Mouse (Mus musculus) neural tube, embryonic 13.5 days (tissue): ENCODE results near the gene Rgs12. TPM values are rescaled to one million over a fixed set of nuclear protein-coding genes. Genes with fewer than 3 reads are reported as not detected.

Experiments
- ATAC-seq: fragments of 200-750 bp; cut with Nextera tagmentation; 2 replicates; pipeline ENCODE4 v1.8.0; 2017; ENCODE audit warnings: low read depth, mild to moderate bottlenecking, moderate TSS enrichment, moderate library complexity
- H3K27ac ChIP-seq: fragments of 300-500 bp; sonication (generic); replicated peaks from 2 replicates; pipeline ENCODE4 v1.5.1; 2015; ENCODE audit warnings: moderate library complexity, mild to moderate bottlenecking, inconsistent platforms
- H3K27me3 ChIP-seq: fragments of 300-500 bp; sonication (generic); 2 replicates; pipeline ENCODE4 v1.6.1; 2015; ENCODE audit warnings: mild to moderate bottlenecking, inconsistent platforms
- H3K36me3 ChIP-seq: fragments of 300-500 bp; sonication (generic); 2 replicates; pipeline ENCODE4 v1.6.1; 2015; ENCODE audit warnings: mild to moderate bottlenecking, inconsistent platforms
- H3K4me1 ChIP-seq: fragments of 300-500 bp; sonication (generic); replicated peaks from 2 replicates; pipeline ENCODE4 v1.6.1; 2015; ENCODE audit warnings: inconsistent platforms
- H3K4me2 ChIP-seq: fragments of 300-500 bp; sonication (generic); 2 replicates; pipeline ENCODE4 v1.6.1; 2015; ENCODE audit warnings: inconsistent platforms, mild to moderate bottlenecking, moderate library complexity
- H3K4me3 ChIP-seq: fragments of 300-500 bp; sonication (generic); 2 replicates; pipeline ENCODE4 v1.5.1; 2015; ENCODE audit warnings: mild to moderate bottlenecking, inconsistent platforms
- H3K9ac ChIP-seq: fragments of 300-500 bp; sonication (generic); 2 replicates; pipeline ENCODE4 v1.6.1; 2015; ENCODE audit warnings: moderate library complexity, mild to moderate bottlenecking, inconsistent platforms
- H3K9me3 ChIP-seq: fragments of 300-500 bp; sonication (generic); 2 replicates; pipeline ENCODE4 v1.6.1; 2016; ENCODE audit warnings: inconsistent platforms
- WGBS: fragments of 180-500 bp; shearing (Covaris S2); methylation state at CpG from one replicate; pipeline ENCODE4 v1.1.7; 2015; 5-methylcytosine and 5-hydroxymethylcytosine counted together
- polyA plus RNA-seq: library from polyadenylated mRNA; unstranded; fragments of >200 nt; fragmentation: Nextera tagmentation; extraction: Ambion mirVana; gene quantifications from 2 replicates; pipeline ENCODE4 v1.2.1, GENCODE M21; 2015

Rgs12 gene
- polyA plus RNA-seq, 1 experiment from 2014 or later: 44.7 TPM

- no peak overlapping the region for H3K27ac ChIP-seq
Measured at GRCm38 (mm10) chr5:34999281-34999680, 50.0 kb downstream of the Rgs12 start.

GRCm38 (mm10) chr5:35000323-35000722 is 51.1 kb downstream of the Rgs12 start:
- Histone ChIP-seq H3K4me3 (no peak overlapping the region), H3K27me3 (no peaks in the 10 kb centered on the region), H3K4me1 (peaks cover 22% of the 10 kb centered on the region), H3K4me2 (no peak overlapping the region), H3K36me3 (0 out of 2 replicates have a peak, but pooled peaks cover 5% of the 10 kb centered on the region), H3K9me3 (no peaks in the 10 kb centered on the region), H3K27ac (no peak overlapping the region), H3K9ac (no peak overlapping the region)
- ATAC-seq: no peak

More at GRCm38 (mm10) chr5:34999281-34999680, 50.0 kb downstream of the Rgs12 start:
- H3K4me2 ChIP-seq: no peak overlapping the region
- 64% methylated on average over 6 of the region's 6 CpGs for WGBS
- no peak overlapping the region for H3K4me3 ChIP-seq
- peaks cover 19% of the 10 kb centered on the region for H3K4me1 ChIP-seq
- no peaks in the 10 kb centered on the region for H3K9me3 ChIP-seq
- H3K36me3 ChIP-seq: no peaks in the 10 kb centered on the region
- H3K27me3 ChIP-seq: no peaks in the 10 kb centered on the region
- no peak overlapping the region for H3K9ac ChIP-seq
- ATAC-seq: no peak

GRCm38 (mm10) chr5:35001144-35001543 is 51.9 kb downstream of the Rgs12 start:
- 72% methylated on average over 3 of the region's 3 CpGs for WGBS
- Histone ChIP-seq H3K4me1 (peaks cover 22% of the 10 kb centered on the region), H3K4me2 (no peak overlapping the region), H3K36me3 (0 out of 2 replicates have a peak, but pooled peaks cover 11% of the 10 kb centered on the region), H3K4me3 (no peak overlapping the region), H3K27me3 (no peaks in the 10 kb centered on the region), H3K27ac (no peak overlapping the region), H3K9ac (no peak overlapping the region), H3K9me3 (no peaks in the 10 kb centered on the region)
- ATAC-seq: no peak

- 0 out of 2 replicates have a peak, but pooled peaks cover 15% of the 10 kb centered on the region for H3K36me3 ChIP-seq
- H3K9me3 ChIP-seq: no peaks in the 10 kb centered on the region
- peaks cover 13% of the 10 kb centered on the region for H3K4me1 ChIP-seq
- H3K27ac ChIP-seq: no peak overlapping the region
- H3K9ac ChIP-seq: no peak overlapping the region
- 76% methylated on average over 7 of the region's 7 CpGs for WGBS
- ATAC-seq: no peak
- H3K4me2 ChIP-seq: no peak overlapping the region
- H3K4me3 ChIP-seq: no peak overlapping the region
- H3K27me3 ChIP-seq: no peaks in the 10 kb centered on the region
Measured at GRCm38 (mm10) chr5:35003611-35004162, 54.4 kb downstream of the Rgs12 start.

- no peak for ATAC-seq
- Histone ChIP-seq H3K4me2 (no peak overlapping the region), H3K4me3 (no peak overlapping the region), H3K27ac (no peak overlapping the region), H3K27me3 (no peaks in the 10 kb centered on the region), H3K4me1 (peaks cover 10% of the 10 kb centered on the region), H3K36me3 (peaks cover 19% of the 10 kb centered on the region; the same call in 1 of the 2 replicates), H3K9ac (no peak overlapping the region), H3K9me3 (no peaks in the 10 kb centered on the region)
- WGBS: 92% methylated on average over 2 of the region's 2 CpGs
Measured at GRCm38 (mm10) chr5:35004769-35005168, 55.5 kb downstream of the Rgs12 start.

- Histone ChIP-seq H3K9ac (no peak overlapping the region), H3K36me3 (peaks cover 19% of the 10 kb centered on the region; the same call in 1 of the 2 replicates), H3K9me3 (no peaks in the 10 kb centered on the region), H3K27ac (no peak overlapping the region), H3K4me3 (no peak overlapping the region), H3K27me3 (no peaks in the 10 kb centered on the region), H3K4me1 (peaks cover 10% of the 10 kb centered on the region), H3K4me2 (no peak overlapping the region)
- ATAC-seq: no peak
- WGBS: 96% methylated on average over 3 of the region's 3 CpGs
Measured at GRCm38 (mm10) chr5:35005659-35006058, 56.4 kb downstream of the Rgs12 start.

- peaks cover 21% of the 10 kb centered on the region for H3K36me3 ChIP-seq
- H3K27ac ChIP-seq: no peak overlapping the region
- H3K9me3 ChIP-seq: no peaks in the 10 kb centered on the region
- peaks cover 10% of the 10 kb centered on the region for H3K4me1 ChIP-seq
- no peak for ATAC-seq
- H3K9ac ChIP-seq: no peak overlapping the region
- 47% methylated on average over 2 of the region's 2 CpGs for WGBS
- H3K27me3 ChIP-seq: no peaks in the 10 kb centered on the region
- no peak overlapping the region for H3K4me2 ChIP-seq
- no peak overlapping the region for H3K4me3 ChIP-seq
Measured at GRCm38 (mm10) chr5:35006599-35006998, 57.4 kb downstream of the Rgs12 start.

GRCm38 (mm10) chr5:35009163-35009562 is 59.9 kb downstream of the Rgs12 start:
- ATAC-seq: no peak
- H3K27ac ChIP-seq: no peak overlapping the region
- H3K4me1 ChIP-seq: peaks cover 17% of the 10 kb centered on the region
- no peaks in the 10 kb centered on the region for H3K9me3 ChIP-seq
- H3K27me3 ChIP-seq: no peaks in the 10 kb centered on the region
- H3K4me2 ChIP-seq: no peak overlapping the region
- no peak overlapping the region for H3K9ac ChIP-seq
- 93% methylated on average over 4 of the region's 4 CpGs for WGBS
- H3K36me3 ChIP-seq: peaks cover 21% of the 10 kb centered on the region
- H3K4me3 ChIP-seq: no peak overlapping the region

GRCm38 (mm10) chr5:35010656-35011055 is 61.4 kb downstream of the Rgs12 start:
- peaks cover 13% of the 10 kb centered on the region for H3K36me3 ChIP-seq
- no peak overlapping the region for H3K4me3 ChIP-seq
- H3K4me1 ChIP-seq: peaks cover 22% of the 10 kb centered on the region
- no peak for ATAC-seq
- no peaks in the 10 kb centered on the region for H3K27me3 ChIP-seq
- H3K27ac ChIP-seq: no peak overlapping the region
- WGBS: 83% methylated on average over 5 of the region's 5 CpGs
- H3K4me2 ChIP-seq: no peak overlapping the region
- H3K9me3 ChIP-seq: no peaks in the 10 kb centered on the region
- H3K9ac ChIP-seq: no peak overlapping the region

- peaks cover 11% of the 10 kb centered on the region for H3K36me3 ChIP-seq
- peaks cover 22% of the 10 kb centered on the region for H3K4me1 ChIP-seq
- H3K9me3 ChIP-seq: no peaks in the 10 kb centered on the region
- no peak overlapping the region for H3K4me2 ChIP-seq
- no peak for ATAC-seq
- no peak overlapping the region for H3K4me3 ChIP-seq
- no peak overlapping the region for H3K27ac ChIP-seq
- no peaks in the 10 kb centered on the region for H3K27me3 ChIP-seq
- 95% methylated on average over 6 of the region's 6 CpGs for WGBS
- H3K9ac ChIP-seq: no peak overlapping the region
Measured at GRCm38 (mm10) chr5:35011156-35011923, 62.1 kb downstream of the Rgs12 start.

- H3K9ac ChIP-seq: no peak overlapping the region
- 14% methylated on average over 6 of the region's 6 CpGs for WGBS
- peak; percentile 68 for ATAC-seq
Measured at GRCm38 (mm10) chr5:35014036-35014435, 64.8 kb downstream of the Rgs12 start.

GRCm38 (mm10) chr5:35019673-35020300 is 70.5 kb downstream of the Rgs12 start:
- no peak overlapping the region for H3K4me2 ChIP-seq
- H3K27me3 ChIP-seq: no peaks in the 10 kb centered on the region
- H3K4me1 ChIP-seq: peaks cover 6% of the 10 kb centered on the region
- H3K27ac ChIP-seq: no peak overlapping the region
- H3K9ac ChIP-seq: no peak overlapping the region; the same call in 1 of the 2 replicates
- no peak for ATAC-seq
- no peaks in the 10 kb centered on the region for H3K9me3 ChIP-seq
- WGBS: 81% methylated on average over 9 of the region's 9 CpGs
- peaks cover 39% of the 10 kb centered on the region for H3K36me3 ChIP-seq
- no peak overlapping the region for H3K4me3 ChIP-seq

More at GRCm38 (mm10) chr5:35014036-35014435, 64.8 kb downstream of the Rgs12 start:
- Histone ChIP-seq H3K36me3 (peaks cover 5% of the 10 kb centered on the region), H3K4me3 (no peak overlapping the region), H3K4me1 (peaks cover 27% of the 10 kb centered on the region), H3K9me3 (no peaks in the 10 kb centered on the region), H3K27me3 (no peaks in the 10 kb centered on the region), H3K4me2 (no peak overlapping the region), H3K27ac (peak overlapping the region; percentile 59)
